Mouse (Mus musculus) midbrain, embryonic 10.5 days (tissue): ENCODE measurements around the gene Ttc28. TPM values are rescaled to one million over a fixed set of nuclear protein-coding genes. Genes with fewer than 3 reads are reported as not detected.

Experiments
- DNase-seq: peaks from one replicate; pipeline ENCODE4 v3.0.0-alpha.2; 2017; ENCODE audit warnings: low spot score
- H3K27ac ChIP-seq: fragments of 300-500 bp; sonication (generic); replicated peaks from 2 replicates; pipeline ENCODE4 v1.5.1; 2016; ENCODE audit warnings: mild to moderate bottlenecking
- H3K27me3 ChIP-seq: fragments of 300-500 bp; sonication (generic); 2 replicates; pipeline ENCODE4 v1.6.1; 2016; ENCODE audit warnings: low read depth, mild to moderate bottlenecking; ENCODE audit not compliant: poor library complexity, severe bottlenecking
- H3K36me3 ChIP-seq: fragments of 300-500 bp; sonication (generic); 2 replicates; pipeline ENCODE4 v1.6.1; 2016; ENCODE audit warnings: mild to moderate bottlenecking, moderate library complexity
- H3K4me1 ChIP-seq: fragments of 300-500 bp; sonication (generic); 2 replicates; pipeline ENCODE4 v1.6.1; 2016
- H3K4me3 ChIP-seq: fragments of 300-500 bp; sonication (generic); 2 replicates; pipeline ENCODE4 v1.5.1; 2016; ENCODE audit warnings: mild to moderate bottlenecking, moderate library complexity
- H3K9me3 ChIP-seq: fragments of 300-500 bp; sonication (generic); replicated peaks from 2 replicates; pipeline ENCODE4 v1.6.1; 2016; ENCODE audit warnings: mild to moderate bottlenecking
- WGBS: fragments of 180-500 bp; shearing (Covaris S2); methylation state at CpG from one replicate; pipeline ENCODE4 v1.1.7; 2016; 5-methylcytosine and 5-hydroxymethylcytosine counted together
- microRNA counts: library from miRNA; unstranded; fragments of <30 nt; microRNA quantifications from one replicate; lab custom pipeline; 2017
- microRNA-seq: library from miRNA; unstranded; fragments of <30 nt; microRNA quantifications from one replicate; pipeline ENCODE4, GENCODE M21; 2017
- polyA plus RNA-seq: library from polyadenylated mRNA; unstranded; fragments of >200 nt; fragmentation: Nextera tagmentation; extraction: Ambion mirVana; gene quantifications from 2 replicates; pipeline ENCODE4 v1.2.1, GENCODE M21; 2016

The Ttc28 gene
- polyA plus RNA-seq, 1 experiment from 2014 or later = 9.4 TPM

DNA sequence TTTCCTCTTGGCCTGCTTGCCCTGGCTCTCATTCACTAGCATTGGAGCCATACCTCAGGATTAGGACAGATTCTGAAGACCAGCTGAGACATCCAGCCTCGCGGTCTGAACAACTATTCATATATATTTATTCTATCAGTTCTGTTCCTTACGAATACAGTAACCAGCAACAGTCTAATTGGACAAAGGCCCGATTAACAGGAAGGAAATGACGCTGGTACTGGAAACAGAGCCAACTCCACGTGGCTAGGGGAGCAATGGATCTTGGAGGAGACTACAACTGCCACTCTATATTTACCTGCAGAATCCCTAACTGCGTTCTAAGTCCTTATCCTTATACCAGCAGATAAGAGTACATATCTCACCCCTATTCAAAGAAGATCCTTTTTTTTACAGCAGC, 447.8 kb downstream of the Ttc28 start:
- peaks cover 2% of the 10 kb centered on the region; the same call in 1 of the 2 replicates for H3K36me3 ChIP-seq
- H3K4me3 ChIP-seq = no peak overlapping the region
- no peak overlapping the region for H3K27ac ChIP-seq
- H3K27me3 ChIP-seq = no peaks in the 10 kb centered on the region
- peaks cover 25% of the 10 kb centered on the region for H3K4me1 ChIP-seq
- no peak for DNase-seq
- 92% methylated on average over 7 of the region's 7 CpGs for WGBS
- no peaks in the 10 kb centered on the region; the same call in 1 of the 2 replicates for H3K9me3 ChIP-seq

- WGBS = 26% methylated on average over 10 of the region's 10 CpGs
- Histone ChIP-seq H3K36me3 (peaks cover 26% of the 10 kb centered on the region), H3K27me3 (no peaks in the 10 kb centered on the region), H3K4me1 (peaks cover 27% of the 10 kb centered on the region), H3K27ac (peak overlapping the region; percentile 95), H3K4me3 (peak overlapping the region; percentile 97), H3K9me3 (no peaks in the 10 kb centered on the region; the same call in 1 of the 2 replicates)
- DNase-seq = no peak
These were observed 450.3 kb downstream of the Ttc28 start for GRCm38 (mm10) chr5:111329782-111330416.

DNA sequence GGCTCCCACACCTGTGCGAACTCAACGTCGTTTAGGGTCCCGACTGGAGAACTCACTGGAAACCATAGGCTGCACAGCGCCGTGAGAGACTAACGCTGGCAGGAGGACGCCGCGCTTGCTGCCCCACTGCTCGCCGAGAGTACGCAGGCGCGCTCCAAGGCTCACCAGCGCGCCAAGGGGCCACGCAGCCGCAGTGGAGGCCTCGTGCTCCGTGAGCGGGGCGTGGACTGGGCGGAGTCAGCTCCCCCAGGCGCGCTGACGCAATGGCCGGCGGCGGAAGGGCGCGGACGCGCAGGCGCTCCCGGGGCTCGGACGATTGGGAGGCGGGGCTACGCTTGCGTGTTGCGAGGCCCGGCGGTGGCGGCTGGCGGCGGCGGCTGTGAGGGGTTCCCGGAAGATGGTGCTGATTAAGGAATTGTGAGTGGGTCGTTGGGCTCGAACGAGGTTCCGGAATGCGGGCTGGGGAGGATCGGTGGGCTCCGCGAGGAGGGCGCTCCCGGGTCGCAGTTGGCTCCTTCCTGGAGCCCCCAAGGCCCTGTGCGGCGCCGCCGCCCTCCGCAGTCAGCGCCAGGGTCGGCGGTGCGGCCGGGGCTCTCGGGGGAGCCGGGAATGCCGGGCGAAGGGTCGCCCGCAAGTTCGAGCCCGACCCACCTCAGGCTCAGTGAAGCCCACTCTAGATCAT, 451.0 kb downstream of the Ttc28 start, which contains the start of gene Pitpnb:
TSS of gene Pitpnb (plus strand) at position 347 of the 682 bp plus-strand sequence.
- peak; percentile 98 for DNase-seq
- Histone ChIP-seq H3K4me3 (peak within 1 kb of the TSS; percentile 97), H3K36me3 (peaks cover 33% of the 10 kb centered on the region), H3K27me3 (no peaks in the 10 kb centered on the region), H3K4me1 (peaks cover 27% of the 10 kb centered on the region), H3K27ac (peak within 1 kb of the TSS; percentile 95), H3K9me3 (no peaks in the 10 kb centered on the region; the same call in 1 of the 2 replicates)
- under 1% methylated on average over 78 of the region's 78 CpGs for WGBS

- under 1% methylated on average over 14 of the region's 14 CpGs for WGBS
- no peak for DNase-seq
- Histone ChIP-seq H3K36me3 (peaks cover 38% of the 10 kb centered on the region), H3K9me3 (no peaks in the 10 kb centered on the region), H3K27ac (peak overlapping the region; percentile 95), H3K4me1 (peaks cover 27% of the 10 kb centered on the region), H3K4me3 (peak overlapping the region; percentile 97), H3K27me3 (no peaks in the 10 kb centered on the region)
These were observed 451.5 kb downstream of the Ttc28 start for GRCm38 (mm10) chr5:111331099-111331435.

- no peaks in the 10 kb centered on the region for H3K27me3 ChIP-seq
- WGBS = 93% methylated on average over 8 of the region's 8 CpGs
- no peak overlapping the region for H3K4me3 ChIP-seq
- peaks cover 14% of the 10 kb centered on the region for H3K4me1 ChIP-seq
- DNase-seq = no peak
- H3K36me3 ChIP-seq = peaks cover 86% of the 10 kb centered on the region
- H3K27ac ChIP-seq = no peak overlapping the region
- H3K9me3 ChIP-seq = no peaks in the 10 kb centered on the region
These were observed 456.5 kb downstream of the Ttc28 start for GRCm38 (mm10) chr5:111335939-111336691.

MicroRNAs within 50 kb of the gene (microRNA counts, 519-probe panel; counts per million panel counts)
- microRNA mmu-miR-701 (lab: Ali Mortazavi, UCI) = not detected

Small RNA genes within 50 kb of the gene (microRNA-seq; reads per million reads assigned to microRNA genes)
- 156 reads per million, percentile 56 among the genes with 10 or more reads in this experiment for gene Mir701

Other genes with a start within 250 kb of the Ttc28 start
- 77.7 and 91.9 TPM in 2 replicates for gene Noc4l, start 226.4 kb upstream of the Ttc28 start, polyA plus RNA-seq
- gene Ddx51, start 226.4 kb upstream of the Ttc28 start, polyA plus RNA-seq = 31.0 and 33.1 TPM in 2 replicates
- gene Ep400, start 109.1 kb upstream of the Ttc28 start, polyA plus RNA-seq = 57.5 and 65.6 TPM in 2 replicates
- gene Pus1, start 99.1 kb upstream of the Ttc28 start, polyA plus RNA-seq = 35.6 and 41.3 TPM in 2 replicates
- gene Ulk1, start 69.7 kb upstream of the Ttc28 start, polyA plus RNA-seq = 18.4 and 23.6 TPM in 2 replicates
- 26.9 and 28.1 TPM in 2 replicates for gene Hscb, start 40.0 kb upstream of the Ttc28 start, polyA plus RNA-seq
- gene Chek2, start 39.8 kb upstream of the Ttc28 start, polyA plus RNA-seq = 39.5 and 44.3 TPM in 2 replicates